Mouse (Mus musculus): ENCODE data around the gene Trim67.

DNA sequence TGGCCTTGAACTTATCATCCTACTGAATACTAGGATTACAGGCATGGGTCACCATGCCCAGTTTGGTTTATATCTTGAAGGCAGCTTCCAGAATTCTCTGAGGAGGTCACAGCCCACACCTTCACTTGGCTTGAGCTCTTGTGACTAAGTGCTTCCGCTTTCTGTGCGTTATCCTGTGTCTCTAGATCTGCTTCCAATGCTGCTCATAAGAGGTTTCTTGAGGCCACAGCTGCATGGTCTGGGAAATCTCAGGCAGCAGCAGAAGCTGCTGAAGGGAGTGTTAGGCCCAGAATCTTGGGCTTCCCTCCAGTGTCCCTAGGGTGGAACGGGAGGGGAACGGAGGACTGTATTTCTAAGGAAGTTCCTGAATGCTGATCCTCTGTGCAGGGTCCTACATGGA, 20.4 kb downstream of the Trim67 start:
- TF ChIP-seq CTCF (IDR thresholded peaks at IDR 0.05; ENCODE audit: low read depth, low read length) (no peak), POLR2AphosphoS5 (IDR thresholded peaks at IDR 0.05; ENCODE audit: insufficient replicate concordance, low read depth, low read length) (no peak), TAL1 (conservative IDR thresholded peaks at IDR 0.05; ENCODE audit: low read depth, low read length) (no peak), GATA1 (IDR thresholded peaks at IDR 0.05; ENCODE audit: borderline replicate concordance, low read length) (no peak)

Measured in G1E (cell line).